Mouse (Mus musculus) stomach, embryonic 16.5 days (tissue): ENCODE results near the gene Ghrhr. TPM values are rescaled to one million over a fixed set of nuclear protein-coding genes. Genes with fewer than 3 reads are reported as not detected.

Experiments used
- polyA plus RNA-seq: library from polyadenylated mRNA; unstranded; fragments of >200 nt; fragmentation: Nextera tagmentation; extraction: Ambion mirVana; gene quantifications from 2 replicates; pipeline ENCODE4 v1.2.1, GENCODE M21; 2015

Ghrhr gene
- polyA plus RNA-seq, 1 experiment from 2014 or later = 0.17 TPM

Other genes starting within 250 kb of the Ghrhr start
- 0.21 and 0.36 TPM in 2 replicates for gene Crhr2, start 243.3 kb upstream of the Ghrhr start, polyA plus RNA-seq
- gene Inmt, start 201.3 kb upstream of the Ghrhr start, polyA plus RNA-seq = 0.28 and 0.50 TPM in 2 replicates
- gene Mindy4, start 172.9 kb upstream of the Ghrhr start, polyA plus RNA-seq = 7.7 and 10.2 TPM in 2 replicates
- 24.1 and 25.3 TPM in 2 replicates for gene Aqp1, start 39.9 kb upstream of the Ghrhr start, polyA plus RNA-seq
- gene Adcyap1r1, start 75.7 kb downstream of the Ghrhr start, polyA plus RNA-seq = 8.8 and 8.9 TPM in 2 replicates